8 mouse cellular contexts compared by ENCODE assay signal in genomic region chr7:128523349-128523961, GRCm38 (mm10). TPM values are rescaled to one million over a fixed set of nuclear protein-coding genes. Genes with fewer than 3 reads are reported as not detected.
DNase-seq lines count a peak whose midpoint lies in the region; ATAC-seq and TF ChIP-seq lines count a peak whose summit lies in the region.

Gene Bag3, plus strand, starts transcription at chr7:128523616.

- no peaks in the 10 kb centered on the region for H3K36me3 ChIP-seq in forebrain, postnatal 0 days (ENCODE audit: insufficient read depth)

- TF ChIP-seq CTCF in cerebellum, adult 2 months (IDR thresholded peaks at IDR 0.05; ENCODE audit: borderline replicate concordance, insufficient read depth, low read depth, low read length) = no peak
- no peak for TF ChIP-seq CTCF in forebrain, postnatal 0 days (IDR thresholded peaks at IDR 0.05; ENCODE audit: low read depth)

- H3K27ac ChIP-seq in cerebellum, adult 2 months (ENCODE audit: insufficient read depth, low read length) = no peak within 1 kb of the TSS; the same call in 1 of the 2 replicates
- H3K27ac ChIP-seq in forebrain, postnatal 0 days (ENCODE audit: low read depth, low read length) = peak within 1 kb of the TSS; percentile 23; the same call in 1 of the 2 replicates

- TF ChIP-seq POLR2A in cerebellum, adult 2 months (IDR thresholded peaks at IDR 0.05; ENCODE audit: borderline replicate concordance, insufficient read depth, low read length) = no peak

- no peaks in the 10 kb centered on the region for H3K9me3 ChIP-seq in forebrain, postnatal 0 days (ENCODE audit: low read length)

- H3K4me3 ChIP-seq in cerebellum, adult 2 months (replicated peaks; ENCODE audit: insufficient read depth, low read depth, low read length) = peak within 1 kb of the TSS; percentile 54
- peak within 1 kb of the TSS; percentile 33 for H3K4me3 ChIP-seq in forebrain, postnatal 0 days (ENCODE audit: low read depth, low read length)

- no peaks in the 10 kb centered on the region for H3K27me3 ChIP-seq in cerebellum, adult 2 months (ENCODE audit: control insufficient read depth, insufficient read depth, low read length)
- 0 out of 2 replicates have a peak, but pooled peaks cover 3% of the 10 kb centered on the region for H3K27me3 ChIP-seq in forebrain, postnatal 0 days (ENCODE audit: insufficient read depth, low read length)

- peak; percentile 86 for ATAC-seq in forebrain, postnatal 0 days

- peak; percentile 95 for DNase-seq in MN1 (ENCODE audit: low spot score)
- DNase-seq in cerebellum, adult 2 months = peak; percentile 84 to 88
- DNase-seq in forebrain, postnatal 0 days = peak; percentile 49
- peak; percentile 99 for DNase-seq in heart, postnatal 4 days
- peak; percentile 86 for DNase-seq in layer of hippocampus, adult 9-11 months
- DNase-seq in lung, postnatal 14 days = peak; percentile 98
- peak; percentile 96 for DNase-seq in ovary, postnatal 36 days (ENCODE audit: low spot score)
- peak; percentile 79 to 83 for DNase-seq in thymus, postnatal 36 days

- H3K4me1 ChIP-seq in cerebellum, adult 2 months (ENCODE audit: control insufficient read depth, insufficient read depth, low read length) = no peaks in the 10 kb centered on the region
- no peaks in the 10 kb centered on the region; the same call in 1 of the 2 replicates for H3K4me1 ChIP-seq in forebrain, postnatal 0 days (ENCODE audit: insufficient read depth)

- peak within 1 kb of the TSS; percentile 34 for H3K9ac ChIP-seq in forebrain, postnatal 0 days

- WGBS in cerebellum, adult 2 months = 2% methylated on average over 46 of the region's 46 CpGs
- WGBS in forebrain, postnatal 0 days = 2% methylated on average over 46 of the region's 46 CpGs

- H3K4me2 ChIP-seq in forebrain, postnatal 0 days (ENCODE audit: low read depth) = peak within 1 kb of the TSS; percentile 61

RNA-seq across cellular contexts. Expression of gene Bag3, which starts in this region (rescaled TPM):
- polyA plus RNA-seq in cerebellum, adult 2 months (2012; rRNA removed) = 17.3 and 19.0 TPM in 2 replicates
- 2.2 and 4.1 TPM in 2 replicates for total RNA-seq in forebrain, postnatal 0 days (2014; rRNA removed)
- 3.0 and 3.8 TPM in 2 replicates for polyA plus RNA-seq in forebrain, postnatal 0 days (2015; fragmentation: Nextera tagmentation; extraction: Ambion mirVana)
- total RNA-seq in heart, postnatal 4 days (2021) = 100 to 1,000 TPM; 111 TPM

Comparison
In these comparisons a context has a peak if more than half of its experiments do, and no peak if none do; other contexts are left out.
1. RNA of gene Bag3 (total RNA-seq): 111 TPM in heart, postnatal 4 days; 2.2 to 4.1 TPM in forebrain, postnatal 0 days; every median in the first group is over 10 times any median in the second.
2. DNase-seq: peak in every context shown above with its lines; median percentile 99 in heart, postnatal 4 days; 98 in lung, postnatal 14 days; 96 in ovary, postnatal 36 days; 95 in MN1; 86 in cerebellum, adult 2 months; 86 in layer of hippocampus, adult 9-11 months; 81 in thymus, postnatal 36 days; 49 in forebrain, postnatal 0 days.